Mouse (Mus musculus): ENCODE data around the gene Arl13a.

GRCm38 (mm10) chrX:134141986-134142385 lies 45.3 kb upstream of the Arl13a start:
- TF ChIP-seq CTCF (IDR thresholded peaks at IDR 0.05; ENCODE audit: control insufficient read depth, insufficient read depth, insufficient read length) (no peak), USF1 (IDR thresholded peaks at IDR 0.05; ENCODE audit: low read depth) (no peak), MAX (IDR thresholded peaks at IDR 0.05) (no peak), FOSL1 (IDR thresholded peaks at IDR 0.05; ENCODE audit: insufficient read depth, low read length, poor library complexity, severe bottlenecking) (no peak), CEBPB (IDR thresholded peaks at IDR 0.05; ENCODE audit: low read depth) (no peak), MYOG (IDR thresholded peaks at IDR 0.05; ENCODE audit: control insufficient read depth, extremely low read depth, insufficient read length) (no peak), MYOD1 (IDR thresholded peaks at IDR 0.05; ENCODE audit: control insufficient read depth, insufficient read length, low read depth) (no peak)

Measured in C2C12 (cell line).